Mouse (Mus musculus) right cerebral cortex, adult 18-20 months (tissue): ENCODE data around the gene Mast3.

Source experiments
- DNase-seq: peaks from one replicate; pipeline ENCODE4 v3.0.0; 2022; ENCODE audit warnings: mixed read lengths

Gene Mast3

DNA sequence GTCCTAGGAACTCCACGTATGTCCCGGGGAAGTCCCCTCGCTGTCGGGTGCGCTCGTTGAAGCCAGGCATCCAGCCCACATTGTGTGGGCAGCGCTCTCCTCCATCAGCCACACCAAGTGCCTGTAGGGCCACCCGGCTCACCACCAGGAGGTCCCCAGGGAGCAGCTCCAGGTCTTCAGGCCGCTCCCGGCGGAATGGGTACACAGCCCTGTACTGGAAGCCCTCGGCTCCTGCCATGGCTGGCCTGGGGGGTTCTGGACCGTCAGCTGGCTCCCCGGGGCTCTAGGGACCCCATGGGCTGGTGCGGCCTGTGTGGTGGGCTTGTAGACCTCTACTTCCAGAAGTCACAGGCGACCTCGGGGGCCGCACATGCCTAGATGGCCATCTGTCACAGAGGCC lies 30.1 kb downstream of the Mast3 start:
- DNase-seq: no peak

DNA sequence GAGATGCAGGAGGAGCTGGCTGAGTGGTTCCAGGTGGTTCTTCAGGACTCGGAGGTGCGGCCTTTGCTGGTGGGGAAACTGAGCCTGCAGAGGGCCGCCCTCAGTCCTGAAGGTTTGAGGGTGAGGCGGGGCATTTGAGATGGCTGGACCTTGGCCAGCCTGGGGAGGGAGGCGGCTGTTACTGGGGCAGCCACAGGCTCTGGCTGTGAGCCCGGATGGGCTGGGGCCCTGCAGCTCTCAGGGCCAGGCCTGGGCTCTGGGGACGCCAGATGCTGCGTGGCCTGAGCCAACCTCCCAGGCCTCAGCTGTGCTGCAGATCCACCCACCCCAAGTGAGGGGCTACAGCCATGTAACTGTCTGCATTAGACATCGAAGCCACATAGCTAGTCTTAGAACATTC lies 31.0 kb downstream of the Mast3 start:
- DNase-seq: peak; percentile 83

DNA sequence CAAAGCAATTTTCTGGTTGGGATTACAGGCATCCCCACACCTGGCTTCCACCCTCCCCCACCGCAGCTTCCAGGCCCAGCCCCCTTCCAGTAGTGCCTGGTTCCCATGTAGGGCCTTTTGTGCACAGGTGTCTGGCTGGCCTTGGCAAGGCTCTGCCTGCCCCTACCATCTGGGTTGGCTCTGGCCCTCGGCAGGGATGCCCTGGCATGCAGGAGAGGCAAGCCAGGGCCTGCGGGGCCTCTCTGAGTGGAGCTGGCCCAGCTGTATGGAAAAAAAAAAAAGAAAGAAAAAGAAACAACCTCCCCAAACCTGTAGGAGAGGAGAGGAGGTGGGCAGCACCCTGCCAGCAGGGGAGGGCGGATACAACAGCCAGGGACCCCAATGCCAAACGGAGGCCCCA lies 31.4 kb downstream of the Mast3 start:
- no peak for DNase-seq

DNA sequence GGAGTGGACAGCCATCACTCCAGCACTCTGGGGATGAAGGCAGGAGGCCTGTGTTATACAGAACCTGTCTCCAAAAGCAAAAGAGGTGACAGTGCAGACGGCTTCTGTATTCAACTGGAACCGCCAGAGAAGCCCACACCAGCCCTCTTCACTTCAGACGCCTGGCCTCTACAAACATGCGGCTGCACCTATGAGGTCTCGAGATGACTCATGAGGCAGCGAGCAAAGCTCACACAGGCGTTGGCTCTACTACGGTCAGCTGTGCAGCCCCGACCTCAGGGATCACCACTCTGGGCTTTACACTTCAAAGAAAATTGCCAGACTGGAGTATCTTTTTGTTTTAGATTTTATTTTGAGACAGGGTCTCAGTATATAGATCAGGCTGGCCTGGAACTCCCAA lies 32.0 kb downstream of the Mast3 start:
- no peak for DNase-seq

DNA sequence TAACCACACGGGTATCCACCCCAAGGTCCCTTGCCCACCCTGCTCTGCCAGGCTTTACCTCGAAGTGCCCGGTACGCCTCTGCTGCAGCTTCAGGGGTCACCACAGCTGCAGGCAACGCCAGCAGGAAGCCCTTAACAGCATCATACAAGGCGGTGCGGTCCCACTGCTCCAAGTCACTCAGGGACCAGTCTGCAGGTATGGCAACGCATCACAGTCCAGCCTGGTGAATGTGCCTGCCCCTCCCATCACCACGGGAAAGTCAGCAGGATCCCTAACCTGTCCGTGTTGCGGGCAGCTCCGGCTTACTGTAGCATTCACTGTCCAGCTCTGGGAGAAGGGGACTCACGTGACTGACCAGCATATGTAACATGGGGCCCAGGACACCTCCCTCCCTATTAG lies 32.8 kb downstream of the Mast3 start:
- DNase-seq: no peak

DNA sequence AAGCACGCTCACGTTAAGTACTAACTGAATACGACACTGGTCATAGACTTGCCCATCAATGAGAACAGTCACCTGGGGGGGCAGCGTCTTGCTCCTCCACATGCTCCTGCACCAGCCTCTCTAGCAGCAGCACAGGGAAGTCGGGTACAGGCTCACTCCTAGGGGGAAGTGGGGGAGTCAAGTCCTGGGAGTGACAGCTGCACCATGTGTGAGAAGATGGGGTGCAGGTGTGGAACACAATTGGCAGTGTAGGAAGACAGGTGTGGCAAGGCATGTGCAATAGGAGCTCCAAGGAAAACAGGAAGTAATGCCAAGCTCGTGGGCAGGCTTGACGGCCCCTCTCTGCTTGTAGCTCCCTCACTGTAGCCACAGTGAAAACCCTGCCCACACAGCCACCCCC lies 33.6 kb downstream of the Mast3 start:
- DNase-seq: no peak

DNA sequence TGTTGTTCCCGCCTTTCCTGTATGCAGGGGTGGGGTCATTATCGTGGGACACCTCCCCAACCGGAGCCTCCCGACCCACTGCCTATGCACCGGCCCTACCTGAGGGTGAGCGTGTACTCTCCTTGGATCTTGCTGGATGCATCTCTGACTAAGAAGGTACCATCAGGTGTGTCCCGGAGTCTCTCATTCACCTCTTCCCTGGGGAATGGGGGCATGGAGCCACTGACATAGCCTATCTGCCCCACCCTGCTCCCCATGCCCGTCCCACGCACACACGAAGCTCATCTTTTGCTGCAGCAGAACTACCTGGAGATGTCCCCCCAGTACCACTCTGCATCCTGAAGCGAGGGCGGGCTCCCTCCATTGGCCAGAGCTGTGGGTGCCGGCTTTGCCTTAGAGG lies 34.1 kb downstream of the Mast3 start:
- DNase-seq: no peak

DNA sequence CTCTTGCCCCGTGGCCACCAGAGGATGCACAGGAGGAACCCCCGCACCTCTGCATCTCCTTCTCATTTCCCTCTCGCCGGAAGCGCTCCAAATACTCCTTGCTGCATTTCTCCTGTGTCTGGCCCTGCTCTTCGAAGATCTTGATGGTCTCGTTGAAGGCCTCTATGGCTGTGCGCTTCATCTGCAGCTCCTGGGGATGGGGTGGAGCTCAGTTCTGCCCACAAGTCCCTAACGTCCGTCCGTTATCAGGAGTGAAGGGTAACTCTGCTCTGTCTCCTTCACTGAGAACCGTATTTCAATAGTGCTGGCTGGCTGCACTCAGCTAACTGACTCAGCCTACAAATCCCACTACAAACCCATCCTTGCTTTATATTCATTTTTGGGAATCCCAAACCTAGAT lies 35.0 kb downstream of the Mast3 start:
- no peak for DNase-seq

DNA sequence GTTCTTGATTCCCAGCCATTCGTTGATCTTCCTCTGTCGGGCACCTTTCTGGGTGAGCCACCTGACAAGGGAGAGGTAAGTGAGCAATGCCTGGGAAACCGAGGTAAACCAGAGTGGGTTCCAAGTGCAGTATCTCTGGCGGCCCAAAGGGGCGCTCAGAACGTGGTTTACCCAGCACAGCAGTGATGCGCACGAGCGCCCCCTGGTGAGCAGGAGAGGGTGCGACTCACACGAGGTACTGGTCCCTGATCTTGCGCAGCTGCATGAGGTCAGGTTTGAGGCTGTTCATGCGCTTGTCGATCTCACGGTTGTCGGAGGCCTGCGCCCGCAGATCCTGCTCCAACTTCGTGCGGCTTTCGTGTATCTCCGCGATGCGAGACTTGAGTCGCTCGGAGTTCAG lies 35.5 kb downstream of the Mast3 start:
- peak; percentile 95 for DNase-seq

DNA sequence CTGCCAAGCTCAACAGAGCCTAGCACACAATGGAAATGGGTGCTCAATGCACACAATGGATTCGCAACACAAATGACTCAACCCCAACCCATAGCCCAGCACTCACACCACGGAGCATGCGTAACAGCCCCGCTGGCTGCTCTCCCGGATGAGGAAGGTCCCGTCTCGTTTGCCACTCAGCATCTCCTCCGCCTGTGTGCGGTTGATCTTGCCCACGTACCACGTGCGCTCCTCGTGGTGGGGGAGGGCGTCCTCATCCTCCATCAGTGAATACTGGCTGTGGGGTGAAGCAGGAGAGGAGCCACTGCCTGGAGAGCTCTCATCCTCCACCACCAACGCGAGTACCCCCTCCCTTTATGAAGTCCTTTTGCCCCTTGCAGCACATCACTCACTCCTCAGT lies 35.9 kb downstream of the Mast3 start:
- no peak for DNase-seq

DNA sequence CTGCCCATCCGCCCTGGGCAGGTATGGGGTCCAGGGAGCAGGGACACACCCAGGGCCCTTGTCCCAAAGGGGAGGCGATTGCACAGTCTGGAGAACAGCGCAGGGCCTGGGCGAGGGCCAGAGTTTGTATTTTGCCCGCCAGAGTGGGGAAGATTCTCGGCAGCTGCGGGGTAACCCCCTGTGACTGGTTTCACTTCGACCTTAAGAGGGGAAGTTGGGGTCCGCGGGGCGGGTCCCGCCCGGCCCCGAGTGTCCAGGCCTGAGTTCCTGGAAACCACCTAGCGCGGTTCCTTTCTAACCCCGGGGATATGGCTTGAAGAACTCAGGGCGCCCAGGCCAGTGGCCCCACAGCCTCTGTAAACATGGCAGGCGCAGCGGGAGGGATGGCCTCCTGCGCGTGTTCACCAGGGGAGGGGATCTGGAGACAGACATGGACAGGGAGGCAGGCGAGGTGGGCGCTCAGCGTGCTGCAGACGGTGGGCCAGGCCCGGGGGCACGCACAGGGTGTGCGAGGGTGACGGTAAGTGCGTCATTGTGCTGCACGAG lies 36.5 kb downstream of the Mast3 start:
- DNase-seq: no peak

DNA sequence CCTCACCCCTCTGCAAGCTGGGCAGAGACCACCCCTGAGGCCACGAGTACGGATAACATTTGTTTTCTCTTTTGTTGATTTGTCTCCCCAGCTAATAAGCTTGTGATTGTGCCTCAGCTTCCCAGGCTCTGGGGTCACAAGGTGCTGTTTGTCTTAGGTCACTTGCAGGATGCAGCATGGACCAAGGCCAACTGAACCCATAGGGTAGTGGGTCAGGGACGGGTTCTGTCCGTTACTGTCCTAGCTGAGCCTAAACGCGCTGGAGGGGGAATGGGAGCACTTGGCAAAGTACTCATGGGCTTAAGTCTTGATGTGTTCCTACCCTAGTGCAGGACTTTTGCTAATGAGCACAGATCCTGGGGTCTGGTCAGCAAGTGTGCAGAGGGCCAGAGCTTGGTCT lies 37.4 kb downstream of the Mast3 start:
- no peak for DNase-seq

DNA sequence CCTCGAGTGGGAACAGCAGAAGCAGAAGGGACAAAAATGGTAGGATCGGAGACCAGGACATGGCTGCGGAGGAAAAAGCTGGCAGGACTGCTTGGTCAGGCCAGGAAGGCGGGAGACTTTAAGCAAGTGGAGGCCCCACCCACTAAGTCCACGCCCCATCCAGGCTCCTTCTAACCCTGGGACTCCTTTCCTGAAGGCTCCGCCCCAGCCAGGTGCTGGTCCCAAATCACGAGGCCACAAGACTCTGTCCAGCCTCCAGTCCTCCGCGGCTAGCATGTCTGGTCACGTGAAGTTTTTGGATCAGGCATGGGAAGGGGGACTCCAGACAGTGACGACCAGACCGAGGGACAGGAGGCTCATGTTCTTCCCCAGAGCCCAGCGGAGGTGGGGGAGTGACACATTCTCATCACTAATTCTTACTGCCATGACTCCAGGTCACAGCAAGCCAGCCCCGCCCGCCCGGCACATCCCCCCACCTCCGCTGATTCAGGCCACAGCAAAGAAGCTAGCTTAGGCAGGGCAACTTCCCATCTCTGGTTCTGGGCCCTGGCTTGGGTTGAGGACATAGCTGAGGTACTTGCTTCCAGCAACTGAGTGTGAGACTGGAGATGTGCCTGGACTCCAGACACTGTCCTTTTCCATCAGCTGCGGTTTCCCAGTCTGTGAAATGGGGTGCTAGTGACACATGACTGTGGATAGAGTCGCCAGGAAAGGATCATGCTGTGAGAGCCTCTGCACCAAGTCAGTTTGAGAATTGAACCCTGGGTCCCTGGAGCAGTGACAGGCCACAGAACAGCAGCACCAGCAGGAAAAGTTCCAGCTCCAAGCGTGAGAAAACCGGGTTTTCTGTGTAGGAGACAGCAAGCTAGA lies 38.0 kb downstream of the Mast3 start:
- DNase-seq: no peak

DNA sequence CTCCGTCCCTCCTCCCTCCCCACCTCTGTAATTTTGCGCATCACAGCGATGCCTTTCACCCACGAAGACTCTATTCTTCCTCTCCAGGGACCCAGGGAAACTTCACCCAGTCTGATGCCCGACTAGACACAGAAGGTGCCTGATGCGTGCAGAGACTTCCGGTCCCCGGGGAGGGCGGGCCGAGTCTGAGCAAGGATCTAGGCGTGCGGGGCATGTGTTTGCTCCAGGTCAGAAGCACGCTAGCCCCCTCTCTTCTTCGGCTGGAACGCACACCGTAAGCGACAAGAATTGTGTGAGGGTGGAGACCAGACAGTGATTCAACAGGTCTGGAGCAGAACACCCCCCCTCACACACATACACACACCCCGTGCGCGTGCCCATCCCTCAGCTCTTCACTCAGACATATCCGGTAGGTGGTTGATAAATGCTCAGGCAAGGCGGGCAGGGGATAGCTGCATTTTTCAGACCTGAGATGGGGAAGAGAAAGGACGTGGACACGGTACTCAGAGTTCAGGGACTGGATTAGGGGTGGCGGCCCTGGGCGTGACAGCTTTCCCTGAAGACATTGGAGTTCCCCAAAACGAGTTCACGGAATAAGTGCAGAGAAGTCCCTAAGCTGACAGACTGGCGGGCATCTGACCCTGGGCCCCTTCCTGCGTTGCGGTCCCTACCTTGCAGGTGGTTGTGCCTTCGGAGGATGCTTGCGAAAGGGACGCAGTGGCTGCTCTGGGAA lies 38.9 kb downstream of the Mast3 start:
- DNase-seq: no peak

DNA sequence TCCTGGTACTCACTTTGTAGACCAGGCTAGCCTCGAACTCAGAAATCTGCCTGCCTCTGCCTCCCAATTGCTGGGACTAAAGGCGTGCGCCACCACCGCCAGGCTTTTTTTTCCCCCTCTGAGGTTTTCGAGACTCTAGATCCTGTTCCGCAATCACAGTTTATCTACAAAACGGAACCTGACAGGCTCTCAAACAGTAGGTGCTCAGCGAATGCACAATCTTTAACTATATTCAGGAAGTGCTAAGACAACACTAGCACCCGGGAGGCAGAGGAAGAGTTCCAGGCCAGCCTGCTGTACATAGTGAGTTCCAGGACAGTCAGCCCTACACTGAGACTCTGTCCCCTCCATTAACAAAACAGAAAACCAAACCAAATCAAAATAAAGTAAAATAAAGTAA lies 39.5 kb downstream of the Mast3 start:
- DNase-seq: no peak

DNA sequence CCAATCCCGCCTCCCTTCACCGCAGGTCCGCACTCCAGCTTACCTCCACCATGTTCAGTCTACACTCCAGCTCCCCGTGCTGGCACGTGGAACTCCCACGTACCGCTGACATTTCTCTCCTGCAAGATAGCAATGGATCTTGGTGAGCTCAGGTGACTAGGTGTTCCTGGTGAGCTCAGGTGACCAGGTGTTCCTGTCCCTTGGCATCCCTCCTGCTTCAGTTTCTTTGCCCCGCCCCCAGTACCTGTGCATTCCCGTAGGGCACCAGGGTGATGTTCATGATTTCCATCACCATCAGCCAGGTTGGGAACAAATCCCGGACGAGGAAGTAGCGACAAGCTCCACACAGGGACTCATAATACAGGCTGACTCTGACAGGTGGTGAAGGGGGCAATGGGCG lies 40.2 kb downstream of the Mast3 start:
- no peak for DNase-seq

DNA sequence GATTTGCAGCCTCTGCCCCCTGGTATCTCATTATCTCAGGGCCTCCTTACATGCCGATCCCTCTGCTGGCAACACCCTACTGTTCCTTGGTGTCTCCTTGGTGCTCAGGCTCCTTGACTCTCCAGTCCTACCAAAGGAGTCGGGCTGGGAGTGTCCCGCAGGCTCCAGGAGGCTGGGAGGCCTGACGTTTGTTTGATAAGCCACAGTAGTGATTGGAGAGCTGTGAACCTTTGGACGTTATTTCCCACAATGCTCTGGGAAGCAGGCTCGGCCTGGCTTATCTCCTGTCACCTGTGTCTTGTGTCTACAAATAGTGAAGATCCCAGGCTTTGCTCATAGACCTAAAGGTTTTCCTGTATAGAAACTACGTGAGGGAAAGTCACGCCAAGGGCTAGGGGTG lies 40.8 kb downstream of the Mast3 start:
- DNase-seq: no peak

DNA sequence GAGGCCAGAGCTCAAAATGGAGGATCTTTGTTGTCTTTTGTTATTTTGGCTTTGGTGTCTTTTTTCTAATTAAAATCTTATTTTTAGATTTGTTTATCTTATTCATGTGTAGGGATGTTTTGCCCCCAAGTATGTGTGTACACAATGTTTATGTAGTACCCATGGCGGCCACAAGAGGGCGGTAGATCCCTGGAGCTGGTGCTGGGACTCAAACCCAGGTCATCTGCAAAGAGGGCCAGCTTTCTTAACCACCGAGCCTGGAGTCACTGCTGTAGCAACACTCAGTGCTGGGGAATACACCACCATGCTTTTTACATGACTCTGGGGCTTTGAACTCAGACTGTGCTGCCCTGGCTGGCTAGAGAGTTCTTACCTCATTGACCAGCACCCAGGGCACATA lies 41.5 kb downstream of the Mast3 start:
- no peak for DNase-seq

DNA sequence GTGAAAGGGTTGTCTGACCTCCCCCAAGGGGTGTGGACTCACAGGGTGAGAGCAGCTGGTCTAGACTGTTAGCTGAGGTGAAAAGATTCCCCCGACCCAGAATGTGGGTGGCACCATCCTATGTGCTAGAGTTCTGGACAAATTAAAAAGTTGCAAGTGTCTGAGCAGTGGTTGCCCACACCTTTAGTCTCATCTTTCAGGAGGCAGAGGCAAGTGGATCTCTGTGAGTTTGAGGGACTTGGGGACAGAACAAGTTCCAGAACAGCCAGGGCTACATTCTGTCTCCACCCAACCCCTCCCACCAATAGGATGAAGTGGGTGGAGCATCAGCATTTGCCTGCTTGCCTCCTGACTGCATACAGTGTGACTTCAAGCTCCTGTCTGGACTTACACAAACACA lies 42.7 kb downstream of the Mast3 start:
- no peak for DNase-seq

DNA sequence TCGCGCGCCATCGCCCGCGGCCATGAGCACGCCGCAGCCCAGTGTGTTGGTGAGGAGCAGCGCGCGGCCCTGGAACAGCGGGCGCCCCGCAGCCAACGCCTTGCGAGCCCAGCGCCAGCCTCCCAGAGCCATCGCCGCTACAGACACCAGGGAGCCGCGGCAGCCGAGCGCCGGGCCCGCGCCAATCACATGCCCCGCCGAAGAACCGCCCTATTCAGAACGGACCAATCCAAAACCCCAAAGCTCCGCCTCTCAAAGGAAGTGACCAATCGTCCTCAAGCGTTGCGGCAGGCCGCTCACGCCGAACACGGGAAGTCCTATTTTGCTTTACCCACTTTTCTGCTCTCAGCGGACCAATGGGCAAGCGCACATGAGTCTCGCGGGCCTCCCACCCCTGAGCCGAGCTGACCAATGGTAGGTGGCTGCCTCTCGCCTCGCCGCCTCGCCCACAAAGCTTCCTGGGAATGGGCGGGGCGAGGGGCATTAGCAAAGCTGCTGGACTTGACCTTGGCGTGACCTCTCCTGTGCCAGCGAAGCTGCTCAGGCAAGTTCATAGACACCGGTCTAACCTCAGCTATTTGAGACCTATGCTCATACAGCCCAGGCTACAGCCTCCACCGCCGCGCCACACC lies 44.0 kb downstream of the Mast3 start, which contains the start of gene Mpv17l2:
Gene Mpv17l2 (minus strand): TSS at position 172 of the 632 bp plus-strand sequence.
- DNase-seq: peak; percentile 99

DNA sequence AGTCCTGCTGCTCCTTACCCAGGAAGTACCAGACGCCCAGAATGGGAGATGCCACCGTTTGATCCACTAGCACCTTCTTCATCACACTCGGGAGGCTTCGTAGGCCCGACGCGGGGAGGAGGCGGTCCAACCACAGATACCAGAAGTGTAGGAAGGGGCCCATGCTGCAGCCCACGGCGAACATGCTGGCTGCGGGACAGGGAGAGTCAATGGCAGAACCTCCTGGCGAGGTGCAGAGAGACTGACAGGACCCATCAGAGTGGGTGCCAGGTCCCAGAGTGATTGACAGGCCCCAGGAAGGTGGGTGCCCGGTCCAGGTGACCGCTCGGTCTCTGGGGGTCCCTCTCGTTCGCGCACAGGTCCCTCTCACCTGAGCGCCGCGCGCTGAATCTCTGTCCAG lies 44.5 kb downstream of the Mast3 start:
- no peak for DNase-seq

DNA sequence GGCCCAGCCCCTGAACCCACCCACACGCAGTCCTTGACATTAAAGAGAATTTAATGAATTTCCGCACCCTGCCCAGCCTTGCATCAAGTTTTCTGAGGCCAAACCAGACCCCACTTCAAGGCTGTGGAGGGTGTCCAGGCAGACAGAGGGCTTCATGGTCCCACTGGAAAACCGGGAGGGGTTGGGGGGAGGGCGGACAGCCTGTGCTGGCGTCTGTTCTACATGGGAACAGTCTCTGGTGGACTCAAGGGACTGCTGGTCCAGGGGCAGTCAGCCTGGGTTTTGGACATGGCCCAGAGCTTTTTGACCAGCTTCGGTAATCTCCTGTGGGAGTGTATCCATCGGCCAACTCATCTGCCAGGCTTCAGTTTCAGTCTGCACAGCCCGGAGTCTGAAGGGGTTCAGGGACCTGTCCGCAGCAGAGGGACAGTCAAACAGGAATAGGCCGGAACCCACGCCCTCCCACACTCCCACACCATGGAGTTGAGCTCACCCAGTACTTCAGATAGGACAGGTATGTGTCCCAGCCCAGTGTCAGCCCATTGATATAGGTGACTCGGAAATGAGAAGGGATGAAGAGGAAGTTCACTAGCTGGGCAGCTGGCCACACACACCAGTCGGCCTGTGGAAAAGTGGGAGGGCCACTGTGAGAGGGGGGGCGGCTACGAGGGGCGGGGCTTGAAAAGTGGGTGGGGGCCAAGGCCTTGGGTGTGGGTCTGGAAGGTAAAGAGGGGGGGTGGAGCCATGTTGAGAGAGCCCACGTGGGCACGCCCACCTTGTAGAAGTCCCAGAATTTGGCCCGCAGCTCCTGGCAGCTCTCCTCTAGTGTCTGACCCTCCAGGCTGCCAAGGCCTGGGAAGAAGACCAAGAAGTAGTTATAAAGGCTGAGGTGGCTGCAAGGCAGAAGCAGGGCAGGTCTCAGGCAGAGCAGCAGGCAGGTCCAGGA lies 46.0 kb downstream of the Mast3 start:
- DNase-seq: no peak

DNA sequence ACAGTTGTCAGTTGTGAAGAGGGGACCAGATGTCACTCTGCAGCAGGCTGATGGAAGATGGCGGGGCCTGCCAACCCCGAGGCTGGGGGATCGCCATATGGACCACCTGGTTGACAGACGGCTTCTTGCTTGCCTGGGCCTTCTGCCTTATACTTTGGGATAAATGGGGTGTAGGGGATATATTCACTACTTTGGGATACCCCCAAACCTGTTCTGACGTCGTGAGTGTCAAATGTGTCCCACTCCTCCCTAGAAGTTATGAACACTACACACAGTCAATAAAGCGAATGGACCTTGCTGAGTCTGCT lies 46.6 kb downstream of the Mast3 start:
- no peak for DNase-seq
